Comparison of ENCODE assay signal across 20 mouse cellular contexts in the genomic region with DNA sequence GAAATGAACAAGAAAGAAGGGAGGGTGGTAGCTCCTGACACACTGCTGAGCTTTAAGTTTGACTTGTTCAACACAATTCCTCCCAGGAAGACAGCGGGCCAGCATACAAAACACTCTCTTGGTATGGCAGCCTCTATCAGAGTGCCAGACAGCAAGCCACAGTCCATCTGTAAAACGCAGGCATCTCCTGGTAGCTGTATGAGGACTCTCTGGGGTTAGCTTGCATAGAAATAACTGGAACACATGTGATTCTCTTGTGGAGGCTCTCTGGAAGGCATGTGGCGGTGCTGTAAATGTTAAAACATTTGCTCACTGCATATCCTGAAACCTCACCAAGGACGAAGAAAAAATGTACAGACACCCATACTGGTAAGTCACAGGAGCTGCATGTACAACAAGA.
A peak's percentile ranks its signal among the peaks of the same experiment; 100 is the strongest.
DNase-seq lines count a peak whose midpoint lies in the region; ATAC-seq lines count a peak whose summit lies in the region.
"Had no signal": no experiment of that assay in that cellular context is flagged by ENCODE, and none has a peak within 500 bp of the region (broad histone marks: within the 10 kb centered on the region; RNA-seq: fewer than 3 reads in every experiment).

No protein-coding gene starts in this region.

- 80% methylated on average over 4 of the region's 4 CpGs for WGBS in heart, embryonic 11.5 days (ENCODE audit: insufficient replicate concordance)

- no peaks in the 10 kb centered on the region for H3K36me3 ChIP-seq in heart, embryonic 11.5 days (ENCODE audit: control insufficient read depth, insufficient read depth, low read length)
- H3K36me3 ChIP-seq: embryonic facial prominence, embryonic 13.5 days; embryonic facial prominence, embryonic 15.5 days; forebrain, embryonic 10.5 days; forebrain, embryonic 15.5 days had no signal

- peak; percentile 12 for DNase-seq in heart, adult 11 months
- peak; percentile 1 for DNase-seq in right cerebral cortex, adult 18-20 months
- no peak for DNase-seq in right cerebral cortex, postnatal 4 days
- DNase-seq: adrenal gland, adult 2 months; adrenal gland, postnatal 10 days; adrenal gland, postnatal 25 days; cerebellum, adult 11 months; cerebellum, adult 18-20 months; cerebellum, adult 8-10 months; cerebellum, adult 9-11 months; cerebellum, postnatal 14 days; cerebellum, postnatal 36 days; embryo, embryonic 11 days had no signal

- no peak overlapping the region for H3K4me2 ChIP-seq in heart, embryonic 11.5 days
- H3K4me2 ChIP-seq: embryonic facial prominence, embryonic 13.5 days; embryonic facial prominence, embryonic 15.5 days; forebrain, embryonic 13.5 days; forebrain, embryonic 15.5 days had no signal

- H3K4me1 ChIP-seq in heart, embryonic 11.5 days (ENCODE audit: control insufficient read depth, insufficient read depth, low read length), result no peaks in the 10 kb centered on the region
- H3K4me1 ChIP-seq: embryonic facial prominence, embryonic 13.5 days; embryonic facial prominence, embryonic 15.5 days; forebrain, embryonic 10.5 days; forebrain, embryonic 13.5 days; forebrain, embryonic 15.5 days had no signal

- no peak overlapping the region for H3K4me3 ChIP-seq in heart, embryonic 11.5 days (ENCODE audit: low read depth, low read length)
- H3K4me3 ChIP-seq: embryonic facial prominence, embryonic 13.5 days; embryonic facial prominence, embryonic 15.5 days; erythroblast, embryonic 14.5 days; forebrain, embryonic 10.5 days; forebrain, embryonic 13.5 days; forebrain, embryonic 15.5 days had no signal

- ATAC-seq in heart, embryonic 11.5 days (replicated peaks; ENCODE audit: insufficient number of reproducible peaks, low FRiP score, low TSS enrichment), result no peak
- ATAC-seq: forebrain, embryonic 15.5 days had no signal

- no peaks in the 10 kb centered on the region for H3K9me3 ChIP-seq in heart, embryonic 11.5 days (replicated peaks; ENCODE audit: control insufficient read depth, low read length)
- H3K9me3 ChIP-seq: embryonic facial prominence, embryonic 13.5 days; embryonic facial prominence, embryonic 15.5 days; forebrain, embryonic 10.5 days; forebrain, embryonic 13.5 days; forebrain, embryonic 15.5 days had no signal

- no peaks in the 10 kb centered on the region for H3K27me3 ChIP-seq in heart, embryonic 11.5 days (ENCODE audit: control insufficient read depth, insufficient read depth, low read length)
- H3K27me3 ChIP-seq: embryonic facial prominence, embryonic 13.5 days; embryonic facial prominence, embryonic 15.5 days; forebrain, embryonic 13.5 days; forebrain, embryonic 15.5 days had no signal

- H3K9ac ChIP-seq in heart, embryonic 11.5 days (ENCODE audit: low read depth, low read length), result no peak overlapping the region
- H3K9ac ChIP-seq: embryonic facial prominence, embryonic 13.5 days; embryonic facial prominence, embryonic 15.5 days; forebrain, embryonic 13.5 days; forebrain, embryonic 15.5 days had no signal

- H3K27ac ChIP-seq in heart, embryonic 11.5 days (ENCODE audit: low read depth, low read length), result no peak overlapping the region
- H3K27ac ChIP-seq: embryonic facial prominence, embryonic 13.5 days; embryonic facial prominence, embryonic 15.5 days; forebrain, embryonic 10.5 days; forebrain, embryonic 13.5 days; forebrain, embryonic 15.5 days had no signal
